Mouse (Mus musculus): Measurements from ENCODE around the gene Tanc2.

DNA sequence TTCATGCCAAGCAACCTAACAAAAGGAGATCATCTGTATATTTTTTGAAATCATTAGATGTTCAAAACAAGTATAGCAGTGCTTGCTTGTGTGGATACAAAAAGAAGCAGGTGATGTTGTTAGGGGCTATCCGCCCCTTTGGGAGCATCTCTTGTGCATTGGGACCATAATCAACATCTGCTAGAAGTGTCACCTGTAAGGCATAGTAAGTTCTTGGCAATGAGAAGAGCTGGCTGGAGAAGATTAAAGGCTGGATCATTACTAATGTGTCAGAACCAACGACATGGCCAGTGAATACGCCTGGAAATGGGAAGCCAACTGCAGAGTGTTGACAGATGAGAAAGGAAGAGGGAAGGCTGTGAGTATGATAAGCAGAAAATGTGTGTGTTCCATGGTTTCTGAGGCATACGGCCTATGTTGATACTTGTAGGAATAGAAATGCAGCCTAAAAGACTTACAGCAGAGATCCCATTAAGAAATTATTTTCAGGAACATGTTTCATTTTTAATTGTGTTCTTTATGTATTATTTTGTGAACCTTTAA, 142.3 kb downstream of the Tanc2 start:
- TF ChIP-seq CTCF (IDR thresholded peaks at IDR 0.05; ENCODE audit: low read depth, low read length) (no peak), POLR2A (IDR thresholded peaks at IDR 0.05; ENCODE audit: insufficient read depth, low read length) (no peak)

Measured in ES-Bruce4 (cell line).